Mouse (Mus musculus) T-helper 1 cell (primary cell): ENCODE results near the gene Eno1.

Experiments used
- in situ Hi-C: fragments of 300-600 bp; cut with MboI, MseI; formaldehyde crosslinking; loops from one replicate; pipeline ENCODE4 v1.15.1; 2025; ENCODE audit warnings: high pct_unique_total_duplicates

Eno1 gene

GRCm38 (mm10) chr4:150249731-150250270, 13.3 kb downstream of the Eno1 start:
- in situ Hi-C loops, result no loop called here

DNA sequence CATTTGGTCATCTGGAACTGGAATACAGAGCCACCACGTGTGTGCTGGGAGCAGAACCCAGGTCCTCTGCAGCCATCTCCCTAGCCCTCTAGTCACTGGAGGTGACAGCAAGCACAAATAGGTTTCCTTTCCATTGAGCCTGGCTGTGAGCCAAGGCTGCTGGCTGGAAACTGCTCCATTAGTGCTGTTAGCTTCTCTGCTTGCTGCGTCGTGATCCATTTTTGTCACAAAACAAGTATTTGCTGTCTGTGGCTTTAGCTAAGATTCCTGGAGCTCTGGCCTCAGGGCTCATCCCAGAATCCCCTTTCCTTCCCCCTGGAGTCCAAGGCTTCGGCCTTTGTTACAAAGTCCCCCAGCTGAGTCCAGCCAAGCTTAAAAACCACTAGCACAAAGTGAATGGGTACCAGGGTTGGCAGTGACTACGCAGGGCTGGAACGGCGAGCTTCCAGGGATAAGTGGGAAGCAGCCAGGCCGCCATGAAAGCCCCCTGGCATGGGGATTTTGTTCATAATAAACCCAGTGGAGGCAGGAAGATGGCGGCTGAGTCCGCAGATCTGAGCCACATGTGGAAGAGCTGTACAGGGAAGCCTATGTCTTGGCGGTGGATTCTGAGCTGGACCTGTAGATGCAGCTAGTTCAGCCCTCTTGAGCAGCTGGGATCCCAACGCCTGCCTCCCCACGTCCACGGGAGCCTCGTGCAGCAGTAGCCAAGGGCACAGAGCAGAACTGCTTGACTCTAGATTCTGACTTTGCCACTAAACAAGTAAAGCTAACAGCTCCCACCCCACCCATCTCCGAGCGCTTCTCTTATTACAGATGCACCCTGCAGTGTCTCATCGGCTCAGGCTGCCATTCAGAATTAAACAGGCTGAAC, 14.3 kb downstream of the Eno1 start:
- in situ Hi-C loops, result no loop called here

GRCm38 (mm10) chr4:150254416-150254815, 17.9 kb downstream of the Eno1 start:
- in situ Hi-C loops, result no loop called here

GRCm38 (mm10) chr4:150255181-150255580, 18.7 kb downstream of the Eno1 start:
- in situ Hi-C loops, result no loop called here

DNA sequence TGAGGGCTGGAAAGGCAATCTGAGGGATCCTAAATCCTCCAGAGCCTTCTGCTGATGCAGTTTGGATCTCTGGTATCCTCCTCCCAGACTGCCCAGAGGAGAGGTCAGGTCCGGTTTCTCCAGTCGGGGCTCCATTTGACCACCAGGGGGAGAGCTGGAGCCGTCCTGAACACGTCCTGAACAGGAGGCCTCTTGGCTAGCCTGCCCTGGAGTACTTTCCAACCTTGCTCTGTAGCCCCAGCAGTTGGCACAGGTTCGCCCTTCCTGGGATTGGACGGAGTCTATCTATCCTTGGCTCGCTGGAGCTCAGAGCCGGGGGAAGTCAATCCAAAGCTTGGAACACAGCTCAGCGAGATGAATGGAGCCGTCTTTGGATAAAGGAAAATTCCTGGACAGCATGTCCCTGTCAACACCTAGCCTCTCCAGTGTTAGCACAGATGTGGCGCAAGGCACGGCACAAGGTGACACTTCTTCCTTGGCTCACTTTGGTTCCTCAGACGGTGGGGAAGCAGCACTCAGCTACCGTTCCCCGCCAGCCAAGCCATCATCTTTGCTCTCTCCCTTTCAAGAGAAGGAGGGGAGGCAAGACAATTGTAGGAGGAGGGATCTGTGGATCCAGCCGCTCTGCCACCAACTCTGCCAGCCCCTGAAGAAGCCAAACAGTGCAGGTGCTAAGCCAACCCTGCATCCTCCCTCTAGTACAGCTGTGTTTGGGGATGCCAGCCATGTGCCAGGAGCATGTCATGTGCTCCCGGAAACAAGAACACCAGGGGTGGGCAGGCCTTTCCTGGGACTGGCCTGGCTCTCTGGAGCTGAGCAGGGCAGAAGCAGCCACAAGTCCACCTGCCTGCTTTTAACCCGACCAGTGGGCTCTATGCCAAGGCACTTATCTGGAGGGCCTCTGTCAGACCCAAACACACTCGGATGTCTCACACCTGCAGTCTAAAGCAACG, 21.0 kb downstream of the Eno1 start:
- in situ Hi-C loops, result no loop called here

GRCm38 (mm10) chr4:150258388-150258787, 21.9 kb downstream of the Eno1 start:
- in situ Hi-C loops, result no loop called here

DNA sequence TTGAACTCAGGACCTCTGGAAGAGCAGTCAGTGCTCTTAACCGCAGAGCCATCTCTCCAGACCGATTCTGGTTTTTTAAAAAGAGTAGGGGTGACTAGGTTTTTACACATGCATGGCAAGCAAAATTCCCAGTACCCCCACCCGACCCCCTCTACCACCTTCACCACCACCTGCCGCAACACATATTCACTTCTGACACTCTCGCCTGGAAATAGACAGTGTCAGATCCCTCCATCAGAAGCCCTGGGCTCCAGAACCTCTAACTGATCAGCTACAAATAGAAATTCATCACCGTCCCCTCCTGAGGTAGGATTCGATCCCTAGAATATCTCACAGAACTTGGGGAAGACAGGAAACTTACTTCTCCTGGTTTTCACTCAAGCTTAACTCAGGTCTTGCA, 23.1 kb downstream of the Eno1 start:
- in situ Hi-C loops, result no loop called here

DNA sequence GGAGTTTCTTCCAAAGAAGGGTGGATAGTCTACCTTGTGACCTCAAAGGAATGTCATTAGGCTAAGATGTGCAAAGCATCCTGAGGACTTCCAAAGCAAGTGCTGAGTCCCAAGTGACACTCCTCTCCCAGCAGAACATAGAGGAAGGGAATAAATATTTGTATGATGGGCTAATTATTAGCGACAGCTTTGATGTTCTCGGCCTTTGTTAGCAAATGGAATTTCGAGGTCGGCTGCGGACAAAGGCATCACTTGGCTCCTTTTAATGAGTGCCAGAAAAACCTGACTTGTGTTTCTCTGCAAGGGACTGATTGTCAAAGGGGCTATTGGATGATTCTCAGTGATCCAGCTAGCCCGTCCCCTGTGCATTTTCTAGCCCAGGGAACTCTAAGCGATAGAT, 23.6 kb downstream of the Eno1 start:
- in situ Hi-C loops, result no loop called here

- in situ Hi-C loops, result no loop called here
Measured at GRCm38 (mm10) chr4:150260745-150261144, 24.2 kb downstream of the Eno1 start.

GRCm38 (mm10) chr4:150262301-150262700, 25.8 kb downstream of the Eno1 start:
- in situ Hi-C loops, result no loop called here

DNA sequence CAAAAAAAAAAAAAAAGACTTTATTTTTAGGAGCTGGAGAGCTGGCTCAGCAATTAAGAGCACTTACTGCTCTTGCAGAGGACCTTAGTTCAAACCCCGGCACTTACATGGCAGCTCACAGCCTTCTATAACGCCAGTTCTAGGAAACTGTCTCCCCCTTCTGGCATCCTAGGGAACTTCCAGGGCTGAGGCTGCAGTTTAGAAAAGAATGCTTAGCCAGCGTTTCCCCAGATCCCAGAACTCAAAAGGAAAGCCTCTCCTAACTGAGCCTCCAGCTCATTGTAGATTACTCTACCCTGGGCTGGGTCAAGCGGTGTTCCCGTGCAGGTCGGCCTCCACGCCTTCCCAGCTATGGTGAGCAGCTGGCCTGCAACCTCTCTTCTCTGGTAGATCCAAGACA, 28.4 kb downstream of the Eno1 start:
- in situ Hi-C loops, result no loop called here

GRCm38 (mm10) chr4:150265471-150265870, 28.9 kb downstream of the Eno1 start:
- in situ Hi-C loops, result no loop called here

GRCm38 (mm10) chr4:150266655-150267223, 30.2 kb downstream of the Eno1 start:
- in situ Hi-C loops, result no loop called here

- in situ Hi-C loops, result no loop called here
Measured at GRCm38 (mm10) chr4:150268674-150269653, 32.4 kb downstream of the Eno1 start.

- in situ Hi-C loops, result loop anchor here (10.0 kb wide), 1 partner anchor 1825 kb away; no protein-coding TSS in a partner anchor
Measured at GRCm38 (mm10) chr4:150269679-150270078, 33.2 kb downstream of the Eno1 start.

- in situ Hi-C loops, result loop anchor here (10.0 kb wide), 1 partner anchor 1824 kb away; no protein-coding TSS in a partner anchor
Measured at GRCm38 (mm10) chr4:150270718-150271117, 34.2 kb downstream of the Eno1 start.

- in situ Hi-C loops, result loop anchor here (10.0 kb wide), 1 partner anchor 1822 kb away; no protein-coding TSS in a partner anchor
Measured at GRCm38 (mm10) chr4:150272725-150273124, 36.2 kb downstream of the Eno1 start.

DNA sequence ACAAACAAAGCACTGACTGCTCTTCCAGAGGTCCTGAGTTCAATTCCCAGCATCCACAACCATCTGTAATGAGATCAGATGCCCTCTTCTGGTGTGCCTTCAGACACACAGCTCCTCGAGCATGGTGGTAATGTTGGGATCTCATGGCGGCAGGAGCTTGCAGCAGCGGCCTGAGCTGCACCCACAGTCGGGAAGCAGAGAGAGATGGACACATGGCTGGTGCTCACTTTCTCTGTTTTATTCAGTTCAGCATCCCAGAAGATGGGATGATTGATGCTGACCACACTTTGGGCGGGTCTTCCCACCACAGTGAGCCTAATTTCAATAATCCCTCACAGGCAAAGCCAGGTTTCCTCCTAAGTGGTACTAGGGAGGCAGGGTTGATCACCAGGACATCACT, 39.0 kb downstream of the Eno1 start:
- in situ Hi-C loops, result loop anchor here (10.0 kb wide), 1 partner anchor 1819 kb away; no protein-coding TSS in a partner anchor

- in situ Hi-C loops, result loop anchor here (10.0 kb wide), 1 partner anchor 1815 kb away; no protein-coding TSS in a partner anchor
Measured at GRCm38 (mm10) chr4:150279336-150279735, 42.8 kb downstream of the Eno1 start.

DNA sequence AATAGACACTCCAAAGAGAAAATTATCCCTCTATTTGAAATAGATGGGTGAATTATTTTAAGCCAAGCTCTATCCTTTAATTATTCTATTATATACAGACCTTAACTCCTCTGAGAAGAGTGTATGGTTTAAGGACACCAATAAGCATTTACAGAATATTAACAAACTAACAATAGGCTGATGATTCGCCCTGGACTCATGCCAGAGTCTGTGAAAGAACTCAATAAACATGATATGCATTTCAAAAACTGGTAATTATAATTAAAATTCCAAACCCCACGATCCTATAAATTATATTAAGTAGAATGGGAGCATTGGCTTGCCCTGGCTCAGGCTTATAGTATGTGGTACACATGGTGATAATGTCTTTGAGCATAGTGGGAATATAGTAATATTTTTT, 43.5 kb downstream of the Eno1 start:
- in situ Hi-C loops, result no loop called here
